Mouse (Mus musculus): ENCODE results near the gene Nlrp4c. TPM values are rescaled to one million over a fixed set of nuclear protein-coding genes. Genes with fewer than 3 reads are reported as not detected.

The Nlrp4c gene
- total RNA-seq, 2 experiments from 2014 or later: not detected

Other genes with a start within 250 kb of the Nlrp4c start
- not detected for gene Vmn1r63, start 239.7 kb upstream of the Nlrp4c start, total RNA-seq (2021)
- not detected for gene Vmn1r64, start 160.6 kb upstream of the Nlrp4c start, total RNA-seq (2021)
- not detected for gene Vmn1r65, start 34.2 kb upstream of the Nlrp4c start, total RNA-seq (2021)
- gene Zfp787, start 110.8 kb downstream of the Nlrp4c start, total RNA-seq (2021): 10 to 100 TPM; 43.4 to 50.3 TPM
- gene Zfp444, start 127.1 kb downstream of the Nlrp4c start, total RNA-seq (2021): 10 to 100 TPM; 11.8 to 15.2 TPM
- not detected for gene Galp, start 151.9 kb downstream of the Nlrp4c start, total RNA-seq (2021)
- gene Zscan5b, start 177.1 kb downstream of the Nlrp4c start, total RNA-seq (2021): not detected
- gene Epp13, start 207.5 kb downstream of the Nlrp4c start, total RNA-seq (2021): not detected
- 1 to 10 TPM; 1.5 to 1.9 TPM for gene Zfp667, start 241.4 kb downstream of the Nlrp4c start, total RNA-seq (2021)

Measured in heart, postnatal 4 days (tissue).